Mouse (Mus musculus) limb, embryonic 12.5 days (tissue): ENCODE data around the gene Ap3s2. TPM values are rescaled to one million over a fixed set of nuclear protein-coding genes. Genes with fewer than 3 reads are reported as not detected.

Source experiments
- ATAC-seq: fragments of 200-750 bp; cut with Nextera tagmentation; 2 replicates; pipeline ENCODE4 v1.8.0; 2017; ENCODE audit warnings: low read depth, moderate TSS enrichment; ENCODE audit not compliant: insufficient number of reproducible peaks, insufficient read depth, low FRiP score, low TSS enrichment
- H3K27ac ChIP-seq: fragments of 300-500 bp; sonication (generic); 2 replicates; pipeline ENCODE4 v1.5.1; 2016; ENCODE audit warnings: mild to moderate bottlenecking, moderate library complexity
- H3K27me3 ChIP-seq: fragments of 300-500 bp; sonication (generic); 2 replicates; pipeline ENCODE4 v1.6.1; 2016; ENCODE audit warnings: mild to moderate bottlenecking, moderate library complexity
- H3K36me3 ChIP-seq: fragments of 300-500 bp; sonication (generic); 2 replicates; pipeline ENCODE4 v1.6.1; 2016; ENCODE audit warnings: mild to moderate bottlenecking, moderate library complexity
- H3K4me1 ChIP-seq: fragments of 300-500 bp; sonication (generic); replicated peaks from 2 replicates; pipeline ENCODE4 v1.6.1; 2016
- H3K4me2 ChIP-seq: fragments of 300-500 bp; sonication (generic); 2 replicates; pipeline ENCODE4 v1.6.1; 2016; ENCODE audit warnings: mild to moderate bottlenecking, moderate library complexity
- H3K4me3 ChIP-seq: fragments of 300-500 bp; sonication (generic); replicated peaks from 2 replicates; pipeline ENCODE4 v1.5.1; 2016; ENCODE audit warnings: mild to moderate bottlenecking
- H3K9ac ChIP-seq: fragments of 300-500 bp; sonication (generic); replicated peaks from 2 replicates; pipeline ENCODE4 v1.6.1; 2016; ENCODE audit warnings: mild to moderate bottlenecking, moderate library complexity
- H3K9me3 ChIP-seq: fragments of 300-500 bp; sonication (generic); 2 replicates; pipeline ENCODE4 v1.6.1; 2016; ENCODE audit warnings: mild to moderate bottlenecking, moderate library complexity
- WGBS: fragments of 180-500 bp; shearing (Covaris S2); methylation state at CpG from one replicate; pipeline ENCODE4 v1.1.7; 2016; 5-methylcytosine and 5-hydroxymethylcytosine counted together
- polyA plus RNA-seq: library from polyadenylated mRNA; unstranded; fragments of >200 nt; fragmentation: Nextera tagmentation; extraction: Ambion mirVana; gene quantifications from 2 replicates; pipeline ENCODE4 v1.2.1, GENCODE M21; 2016

Ap3s2 gene
- polyA plus RNA-seq, 1 experiment from 2014 or later = 32.0 TPM

DNA sequence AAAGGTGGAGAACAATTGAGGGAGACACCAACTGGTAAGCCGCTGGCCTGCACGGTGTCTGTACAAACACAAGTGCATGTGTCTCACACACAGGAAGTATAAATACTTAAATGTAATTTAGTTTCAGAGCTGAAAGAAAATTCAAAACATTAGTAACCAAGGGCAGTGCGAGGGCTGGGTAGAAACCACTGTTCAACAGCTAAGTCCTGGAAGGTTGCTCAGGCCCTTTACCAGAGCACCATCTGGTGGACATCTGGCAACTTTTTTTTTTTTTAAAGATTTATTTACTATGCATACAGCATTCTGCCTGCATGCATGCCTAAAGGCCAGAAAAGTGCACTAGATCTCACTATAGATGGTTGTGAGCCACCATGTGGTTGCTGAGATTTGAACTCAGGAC is 5.9 kb downstream of the Ap3s2 start:
- Histone ChIP-seq H3K9me3 (no peaks in the 10 kb centered on the region), H3K27ac (no peak overlapping the region), H3K4me1 (0 out of 2 replicates have a peak, but pooled peaks cover 3% of the 10 kb centered on the region), H3K4me3 (no peak overlapping the region), H3K9ac (no peak overlapping the region), H3K36me3 (peaks cover 43% of the 10 kb centered on the region), H3K4me2 (no peak overlapping the region), H3K27me3 (no peaks in the 10 kb centered on the region)
- 76% methylated on average over 3 of the region's 3 CpGs for WGBS
- ATAC-seq = no peak

DNA sequence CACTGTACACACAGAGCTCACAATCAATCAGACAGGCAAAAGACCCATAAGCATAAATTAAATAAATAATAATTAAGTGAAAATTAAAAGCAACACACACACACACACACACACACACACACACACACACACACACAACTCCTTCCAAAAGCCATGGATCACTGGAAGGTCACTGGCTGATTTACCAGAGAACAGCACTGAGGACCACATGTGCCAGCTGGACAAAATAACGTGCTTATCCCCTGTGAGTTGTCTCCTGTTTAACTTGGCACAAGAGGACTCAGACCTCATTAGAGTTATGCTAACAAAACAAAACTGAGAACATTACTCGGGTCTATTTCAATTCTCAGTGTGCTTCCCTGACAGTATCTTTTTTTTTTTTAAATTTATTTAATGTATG is 13.1 kb downstream of the Ap3s2 start:
- Histone ChIP-seq H3K4me2 (no peak overlapping the region), H3K27me3 (no peaks in the 10 kb centered on the region), H3K4me1 (no peaks in the 10 kb centered on the region), H3K27ac (no peak overlapping the region), H3K36me3 (peaks cover 67% of the 10 kb centered on the region), H3K9ac (no peak overlapping the region), H3K9me3 (no peaks in the 10 kb centered on the region), H3K4me3 (no peak overlapping the region)
- ATAC-seq = no peak
- 90% methylated on average over 2 of the region's 2 CpGs for WGBS

DNA sequence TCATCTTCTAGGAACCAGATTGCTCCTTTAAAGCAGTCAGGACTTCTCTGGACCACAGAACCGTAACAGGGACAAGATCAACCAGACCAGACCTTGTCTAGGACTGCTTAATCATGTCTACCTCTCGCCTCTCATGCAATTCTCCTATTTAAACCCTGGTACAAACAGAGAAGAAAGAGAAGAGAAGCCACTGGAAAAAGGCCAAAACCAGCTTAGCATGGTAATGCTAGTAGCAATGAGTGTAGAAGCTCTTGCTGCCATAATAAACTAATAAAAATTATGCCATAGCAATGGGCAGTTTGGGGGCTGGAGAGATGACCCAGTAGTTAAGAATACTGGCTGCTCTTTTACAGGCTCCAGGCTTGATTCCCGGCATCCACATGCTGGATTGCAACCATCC is 13.5 kb downstream of the Ap3s2 start:
- H3K9me3 ChIP-seq = no peaks in the 10 kb centered on the region
- no peak overlapping the region for H3K27ac ChIP-seq
- WGBS = 90% methylated on average over 3 of the region's 3 CpGs
- H3K4me3 ChIP-seq = no peak overlapping the region
- no peak overlapping the region for H3K9ac ChIP-seq
- H3K4me2 ChIP-seq = no peak overlapping the region
- H3K27me3 ChIP-seq = no peaks in the 10 kb centered on the region
- peaks cover 72% of the 10 kb centered on the region for H3K36me3 ChIP-seq
- H3K4me1 ChIP-seq = no peaks in the 10 kb centered on the region
- ATAC-seq = no peak

DNA sequence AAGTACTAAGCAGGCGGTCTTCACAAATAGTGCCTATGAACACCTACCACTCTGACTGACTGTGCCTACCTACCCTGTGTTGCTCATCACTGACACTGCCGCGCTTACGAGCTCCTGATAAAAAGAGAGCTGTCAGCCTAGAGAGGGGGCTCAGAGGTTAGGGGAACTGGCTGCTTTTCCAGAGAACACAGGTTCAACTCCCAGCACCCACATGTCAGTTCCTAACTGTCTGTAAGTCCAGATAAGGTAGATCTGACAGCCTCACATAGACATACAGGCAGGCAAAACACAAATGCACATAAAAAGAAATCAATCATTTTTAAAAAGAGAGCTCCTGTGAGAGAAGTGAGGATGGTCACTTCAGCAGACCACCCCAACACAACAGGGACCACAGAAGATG is 15.3 kb downstream of the Ap3s2 start:
- no peaks in the 10 kb centered on the region for H3K9me3 ChIP-seq
- H3K4me3 ChIP-seq = no peak overlapping the region
- whole genome bisulfite sequencing = 95% methylated on average over 4 of the region's 4 CpGs

DNA sequence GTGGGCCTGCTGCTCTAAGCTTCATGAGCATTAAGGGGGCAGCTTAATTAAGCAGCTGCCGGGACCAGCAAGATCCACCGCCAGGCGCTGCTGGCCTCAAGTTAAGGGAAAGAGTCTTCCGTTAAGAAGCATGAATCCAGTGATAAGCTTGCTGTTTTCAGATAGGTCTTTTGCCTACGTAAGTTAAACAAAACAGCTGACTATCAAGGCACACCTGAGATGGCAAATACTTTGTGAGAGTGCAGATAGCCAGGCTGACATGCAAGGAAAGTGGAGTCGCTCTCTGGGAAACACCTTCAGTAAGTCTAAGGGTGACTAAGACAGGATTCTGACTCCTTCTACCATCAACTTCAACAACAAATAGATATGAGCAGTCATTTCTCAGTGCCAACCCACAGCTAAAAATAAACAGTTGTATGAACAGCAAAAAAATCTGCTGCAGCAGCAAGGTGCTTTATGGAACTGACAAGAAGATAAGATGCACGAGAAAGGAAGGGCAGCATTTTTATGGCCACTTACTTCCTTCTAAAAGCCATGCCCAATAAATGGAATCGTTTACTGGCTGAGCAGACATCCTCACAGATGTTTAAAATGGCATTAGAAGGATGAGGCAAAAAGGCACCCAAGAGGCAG is 17.2 kb downstream of the Ap3s2 start:
- Histone ChIP-seq H3K4me3 (no peak overlapping the region), H3K4me1 (no peaks in the 10 kb centered on the region), H3K4me2 (no peak overlapping the region), H3K9me3 (no peaks in the 10 kb centered on the region), H3K36me3 (peaks cover 73% of the 10 kb centered on the region), H3K27me3 (no peaks in the 10 kb centered on the region), H3K27ac (no peak overlapping the region), H3K9ac (no peak overlapping the region)
- WGBS = 75% methylated on average over 8 of the region's 8 CpGs
- ATAC-seq = no peak

More for the DNA sequence above, 15.3 kb downstream of the Ap3s2 start:
- H3K4me2 ChIP-seq = no peak overlapping the region
- no peak overlapping the region for H3K27ac ChIP-seq
- H3K27me3 ChIP-seq = no peaks in the 10 kb centered on the region
- no peak for ATAC-seq
- H3K36me3 ChIP-seq = peaks cover 77% of the 10 kb centered on the region
- no peaks in the 10 kb centered on the region for H3K4me1 ChIP-seq
- no peak overlapping the region for H3K9ac ChIP-seq

DNA sequence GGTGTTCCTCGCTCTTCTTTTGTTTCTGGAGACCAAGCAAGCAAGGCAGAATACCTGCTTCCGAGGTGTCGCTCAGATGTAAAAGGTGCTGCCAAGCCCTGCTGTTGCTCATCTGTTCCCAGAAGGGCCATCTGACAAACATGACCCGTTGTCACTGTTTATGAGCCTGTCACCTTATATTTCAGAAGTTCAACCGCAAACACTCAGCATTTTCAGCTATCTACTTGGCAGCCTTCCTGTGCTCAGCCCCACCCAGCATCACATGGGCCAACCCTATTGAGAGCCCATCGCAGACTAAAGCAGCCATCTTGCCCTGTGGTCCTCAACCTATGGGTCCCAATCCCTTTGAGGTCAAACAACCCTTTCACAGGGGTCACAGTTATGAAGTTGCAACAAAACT is 19.7 kb downstream of the Ap3s2 start:
- WGBS = 94% methylated on average over 6 of the region's 6 CpGs
- Histone ChIP-seq H3K9ac (no peak overlapping the region), H3K9me3 (no peaks in the 10 kb centered on the region), H3K4me1 (no peaks in the 10 kb centered on the region), H3K27me3 (no peaks in the 10 kb centered on the region), H3K4me2 (no peak overlapping the region), H3K36me3 (peaks cover 72% of the 10 kb centered on the region), H3K4me3 (no peak overlapping the region), H3K27ac (no peak overlapping the region)
- no peak for ATAC-seq

DNA sequence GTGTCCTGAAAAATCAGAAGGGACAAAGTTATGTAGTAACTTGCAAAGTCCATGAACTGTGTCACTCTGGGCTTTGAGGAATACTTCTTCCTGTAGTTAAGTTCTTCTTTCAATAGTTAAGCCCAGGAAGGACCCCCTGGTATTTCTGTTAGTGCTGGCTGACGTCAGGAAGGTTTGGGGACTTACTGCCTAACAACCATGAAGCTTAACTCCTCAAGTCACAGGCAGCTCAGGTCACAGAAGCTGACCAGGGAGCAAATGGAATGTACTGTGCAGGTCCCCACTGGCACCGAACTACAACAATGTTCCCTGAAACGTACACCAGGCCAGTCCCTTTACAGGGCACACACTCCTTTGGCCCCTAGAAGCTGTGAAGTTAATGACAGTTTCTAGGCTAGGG is 25.2 kb downstream of the Ap3s2 start:
- Histone ChIP-seq H3K4me2 (no peak overlapping the region), H3K36me3 (peaks cover 67% of the 10 kb centered on the region), H3K4me3 (no peak overlapping the region), H3K9me3 (no peaks in the 10 kb centered on the region), H3K4me1 (no peaks in the 10 kb centered on the region), H3K27ac (no peak overlapping the region), H3K27me3 (no peaks in the 10 kb centered on the region), H3K9ac (no peak overlapping the region)
- no peak for ATAC-seq
- WGBS = 75% methylated on average over 3 of the region's 3 CpGs

DNA sequence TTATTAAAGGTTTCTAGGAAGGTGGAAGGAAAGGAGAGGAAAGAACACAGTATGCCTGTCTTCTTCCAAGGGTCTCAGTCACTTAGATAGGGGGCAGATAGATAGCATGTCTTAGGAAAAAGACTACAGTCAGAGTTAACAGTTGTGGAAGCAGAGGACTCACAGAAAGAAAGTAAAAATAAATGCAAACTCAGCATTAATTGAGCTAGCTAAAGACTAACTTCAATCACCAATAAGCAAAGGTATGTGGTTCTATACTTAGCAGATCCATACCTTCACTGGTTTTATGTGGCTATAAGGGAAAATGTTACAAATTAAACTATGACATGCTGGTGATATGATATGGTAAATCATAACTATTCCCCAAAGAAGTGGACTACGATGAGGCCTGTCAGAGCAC is 25.7 kb downstream of the Ap3s2 start:
- no peak for ATAC-seq
- no peaks in the 10 kb centered on the region for H3K27me3 ChIP-seq
- H3K9me3 ChIP-seq = no peaks in the 10 kb centered on the region
- H3K4me3 ChIP-seq = no peak overlapping the region
- H3K27ac ChIP-seq = no peak overlapping the region
- H3K4me1 ChIP-seq = no peaks in the 10 kb centered on the region
- H3K4me2 ChIP-seq = no peak overlapping the region
- 91% methylated on average over 1 of the region's 1 CpGs for WGBS
- H3K9ac ChIP-seq = no peak overlapping the region
- peaks cover 63% of the 10 kb centered on the region for H3K36me3 ChIP-seq

DNA sequence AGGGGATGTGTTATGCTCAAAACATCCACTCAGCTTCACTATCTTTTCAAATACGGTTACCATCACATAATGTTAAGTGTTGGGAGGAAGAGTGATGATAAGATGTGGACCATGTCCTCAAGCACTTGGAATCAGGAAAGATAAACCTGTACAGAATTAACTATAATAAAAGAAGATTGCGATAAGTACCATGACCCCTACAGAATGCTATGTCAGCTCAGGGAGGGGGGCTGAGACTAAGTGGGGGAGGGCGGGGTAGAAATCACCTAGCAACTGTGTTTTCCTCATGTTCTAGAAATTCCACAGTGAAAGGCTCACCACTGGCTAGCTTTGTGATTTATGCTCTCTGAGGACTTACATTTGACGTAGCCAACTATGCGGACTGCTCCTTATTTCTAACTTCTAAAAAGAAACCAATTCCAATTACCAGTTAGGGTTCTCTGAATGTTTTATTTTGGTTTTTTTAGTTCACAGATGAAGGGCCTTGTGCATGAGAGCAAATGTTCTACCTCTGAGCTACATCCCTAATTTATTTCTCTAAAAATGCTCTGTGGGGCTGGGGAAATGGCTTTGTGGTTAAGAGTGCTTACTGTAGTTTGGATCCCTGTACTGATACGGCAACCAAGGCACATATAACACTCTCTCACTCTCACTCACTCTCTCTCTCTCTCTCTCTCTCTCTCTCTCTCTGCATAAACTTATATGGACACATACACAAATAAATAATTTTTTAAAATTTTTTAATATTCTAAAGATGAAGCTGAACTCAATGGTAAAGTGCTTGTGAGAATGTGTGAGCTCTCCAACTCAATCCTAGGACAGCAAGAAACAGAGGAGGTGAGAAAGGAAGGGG is 27.6 kb downstream of the Ap3s2 start:
- no peaks in the 10 kb centered on the region for H3K9me3 ChIP-seq
- H3K4me3 ChIP-seq = no peak overlapping the region
- H3K4me1 ChIP-seq = no peaks in the 10 kb centered on the region
- H3K36me3 ChIP-seq = peaks cover 57% of the 10 kb centered on the region
- WGBS = 84% methylated on average over 6 of the region's 6 CpGs
- H3K9ac ChIP-seq = no peak overlapping the region
- H3K4me2 ChIP-seq = no peak overlapping the region
- H3K27ac ChIP-seq = no peak overlapping the region
- no peak for ATAC-seq
- no peaks in the 10 kb centered on the region for H3K27me3 ChIP-seq

DNA sequence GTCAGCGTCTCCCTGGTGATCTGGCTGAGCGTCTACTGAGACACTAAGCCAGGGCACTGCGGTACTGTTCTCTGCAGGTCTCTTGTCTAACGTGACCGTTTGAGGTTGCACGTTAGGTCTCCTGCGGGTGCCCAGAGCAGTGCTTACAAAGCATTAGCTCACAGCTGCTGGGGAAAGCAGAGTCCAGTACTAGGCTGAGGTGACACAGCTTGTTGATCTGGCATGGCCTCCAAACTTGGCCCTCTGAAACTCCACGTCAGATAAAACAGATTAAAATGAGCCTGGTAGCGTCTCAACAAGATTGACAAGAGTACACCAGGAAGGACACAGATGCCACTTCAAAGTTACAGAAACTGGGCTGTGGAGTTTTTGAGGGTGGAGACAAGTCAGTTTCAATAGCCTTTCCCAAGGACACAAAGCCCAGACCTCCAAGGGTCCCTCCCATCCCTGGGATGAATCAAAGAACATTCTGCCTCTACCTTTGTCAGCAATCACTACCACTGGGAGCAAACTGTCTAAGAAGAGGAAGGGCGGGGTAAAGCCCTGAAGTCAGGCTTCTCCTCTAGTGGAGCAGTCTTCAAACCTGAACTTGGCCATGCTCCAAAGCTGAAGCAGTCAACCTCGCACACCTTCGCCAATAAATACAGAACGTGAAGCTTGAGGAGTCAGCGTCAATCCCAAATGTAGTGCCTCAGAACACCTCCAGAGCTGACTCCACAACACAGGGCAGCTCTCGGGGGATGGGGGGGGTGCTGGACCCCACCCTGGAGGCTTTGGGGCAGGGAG is 29.8 kb downstream of the Ap3s2 start:
- H3K27ac ChIP-seq = no peak overlapping the region
- no peaks in the 10 kb centered on the region for H3K4me1 ChIP-seq
- H3K36me3 ChIP-seq = peaks cover 46% of the 10 kb centered on the region
- H3K4me3 ChIP-seq = no peak overlapping the region
- H3K9ac ChIP-seq = no peak overlapping the region
- no peaks in the 10 kb centered on the region for H3K9me3 ChIP-seq
- H3K4me2 ChIP-seq = no peak overlapping the region
- no peak for ATAC-seq
- 91% methylated on average over 15 of the region's 15 CpGs for WGBS
- H3K27me3 ChIP-seq = no peaks in the 10 kb centered on the region

DNA sequence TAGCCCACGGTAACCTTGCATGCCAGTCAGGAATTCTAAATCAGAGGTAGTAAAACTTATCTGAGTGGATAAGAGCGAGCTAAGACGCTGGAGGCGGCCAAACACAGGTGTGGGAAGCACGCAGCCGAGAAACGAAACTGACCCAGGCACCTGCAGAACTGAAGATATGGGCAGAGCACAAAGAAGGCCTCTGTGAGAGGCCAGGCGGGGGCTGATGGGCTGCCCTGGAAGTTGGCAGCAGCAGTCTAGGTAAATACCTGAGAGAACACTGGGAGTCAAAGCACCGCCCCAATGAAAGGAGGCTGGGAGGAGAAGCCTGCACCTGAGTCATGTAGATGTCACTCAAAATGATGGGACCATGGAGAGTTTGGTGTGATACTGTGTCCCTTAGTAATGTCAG is 31.8 kb downstream of the Ap3s2 start:
- no peak overlapping the region for H3K4me3 ChIP-seq

More for the DNA sequence above, 31.8 kb downstream of the Ap3s2 start:
- Histone ChIP-seq H3K4me2 (no peak overlapping the region), H3K27ac (no peak overlapping the region), H3K36me3 (peaks cover 40% of the 10 kb centered on the region), H3K27me3 (no peaks in the 10 kb centered on the region), H3K4me1 (no peaks in the 10 kb centered on the region), H3K9me3 (no peaks in the 10 kb centered on the region), H3K9ac (no peak overlapping the region)
- ATAC-seq = no peak
- 94% methylated on average over 9 of the region's 9 CpGs for WGBS
